Mouse (Mus musculus) midbrain, embryonic 11.5 days (tissue): ENCODE data around the gene Amer2. TPM values are rescaled to one million over a fixed set of nuclear protein-coding genes. Genes with fewer than 3 reads are reported as not detected.

Experiments
- ATAC-seq: fragments of 200-750 bp; cut with Nextera tagmentation; 2 replicates; pipeline ENCODE4 v1.8.0; 2017; ENCODE audit warnings: moderate TSS enrichment, moderate library complexity; ENCODE audit not compliant: low FRiP score
- DNase-seq: peaks from one replicate; pipeline ENCODE4 v3.0.0; 2015; ENCODE audit warnings: low spot score; ENCODE audit errors: missing footprints
- H3K27ac ChIP-seq: fragments of 300-500 bp; sonication (generic); 2 replicates; pipeline ENCODE4 v1.5.1; 2014; ENCODE audit warnings: low read depth, low read length
- H3K27me3 ChIP-seq: fragments of 300-500 bp; sonication (generic); 2 replicates; pipeline ENCODE4 v1.6.1; 2014; ENCODE audit warnings: mild to moderate bottlenecking, low read length, moderate library complexity, mixed read lengths; ENCODE audit not compliant: control insufficient read depth, insufficient read depth
- H3K36me3 ChIP-seq: fragments of 300-500 bp; sonication (generic); 2 replicates; pipeline ENCODE4 v1.6.1; 2014; ENCODE audit warnings: mild to moderate bottlenecking, low read length, moderate library complexity, mixed read lengths; ENCODE audit not compliant: control insufficient read depth, insufficient read depth
- H3K4me1 ChIP-seq: fragments of 300-500 bp; sonication (generic); 2 replicates; pipeline ENCODE4 v1.6.1; 2014; ENCODE audit warnings: low read length; ENCODE audit not compliant: control insufficient read depth, insufficient read depth
- H3K4me2 ChIP-seq: fragments of 300-500 bp; sonication (generic); 2 replicates; pipeline ENCODE4 v1.6.1; 2014; ENCODE audit warnings: mild to moderate bottlenecking, moderate library complexity
- H3K4me3 ChIP-seq: fragments of 300-500 bp; sonication (generic); 2 replicates; pipeline ENCODE4 v1.5.1; 2014; ENCODE audit warnings: low read depth, low read length
- H3K9ac ChIP-seq: fragments of 300-500 bp; sonication (generic); 2 replicates; pipeline ENCODE4 v1.6.1; 2014; ENCODE audit warnings: low read length
- H3K9me3 ChIP-seq: fragments of 300-500 bp; sonication (generic); 2 replicates; pipeline ENCODE4 v1.6.1; 2016; ENCODE audit warnings: low read length; ENCODE audit not compliant: control insufficient read depth
- WGBS: fragments of 180-500 bp; shearing (Covaris S2); extraction: QIAGEN DNeasy Blood & Tissue Kit; methylation state at CpG from one replicate; pipeline ENCODE4 v1.1.7; 2014; 5-methylcytosine and 5-hydroxymethylcytosine counted together
- polyA plus RNA-seq: library from polyadenylated mRNA; unstranded; fragments of >200 nt; fragmentation: Nextera tagmentation; extraction: Ambion mirVana; gene quantifications from 2 replicates; pipeline ENCODE4 v1.2.1, GENCODE M21; 2014

Amer2 gene
- polyA plus RNA-seq, 1 experiment from 2014 or later: 11.2 TPM

- Histone ChIP-seq H3K27me3 (no peaks in the 10 kb centered on the region), H3K4me2 (no peak overlapping the region), H3K4me1 (peaks cover 23% of the 10 kb centered on the region), H3K9ac (no peak overlapping the region), H3K36me3 (no peaks in the 10 kb centered on the region), H3K4me3 (no peak overlapping the region), H3K27ac (no peak overlapping the region), H3K9me3 (peaks cover 3% of the 10 kb centered on the region; the same call in 1 of the 2 replicates)
- no peak for ATAC-seq
- WGBS: 80% methylated on average over 2 of the region's 2 CpGs
- no peak for DNase-seq
Observed at GRCm38 (mm10) chr14:60405829-60406228, 32.8 kb downstream of the Amer2 start.

- Histone ChIP-seq H3K27me3 (no peaks in the 10 kb centered on the region), H3K4me1 (peaks cover 23% of the 10 kb centered on the region), H3K36me3 (no peaks in the 10 kb centered on the region), H3K9ac (no peak overlapping the region), H3K27ac (no peak overlapping the region), H3K4me2 (no peak overlapping the region), H3K4me3 (no peak overlapping the region), H3K9me3 (peaks cover 3% of the 10 kb centered on the region; the same call in 1 of the 2 replicates)
- DNase-seq (no peak), ATAC-seq (no peak)
- 89% methylated on average over 5 of the region's 5 CpGs for WGBS
Observed at GRCm38 (mm10) chr14:60406543-60406942, 33.5 kb downstream of the Amer2 start.

- no peaks in the 10 kb centered on the region for H3K27me3 ChIP-seq
- no peak overlapping the region for H3K4me2 ChIP-seq
- 89% methylated on average over 9 of the region's 9 CpGs for WGBS
- peaks cover 3% of the 10 kb centered on the region; the same call in 1 of the 2 replicates for H3K9me3 ChIP-seq
- no peak overlapping the region for H3K27ac ChIP-seq
- no peak overlapping the region for H3K4me3 ChIP-seq
- DNase-seq (no peak), ATAC-seq (no peak)
- H3K4me1 ChIP-seq: peaks cover 22% of the 10 kb centered on the region
- no peak overlapping the region for H3K9ac ChIP-seq
- no peaks in the 10 kb centered on the region for H3K36me3 ChIP-seq
Observed at GRCm38 (mm10) chr14:60407319-60407718, 34.3 kb downstream of the Amer2 start.

- no peak overlapping the region for H3K27ac ChIP-seq
- ATAC-seq (peak; percentile 79), DNase-seq (peak; percentile 87)
- WGBS: 39% methylated on average over 12 of the region's 12 CpGs
- H3K9me3 ChIP-seq: no peaks in the 10 kb centered on the region
- H3K9ac ChIP-seq: no peak overlapping the region
- H3K36me3 ChIP-seq: no peaks in the 10 kb centered on the region
- no peak overlapping the region for H3K4me3 ChIP-seq
- no peaks in the 10 kb centered on the region for H3K27me3 ChIP-seq
- peak overlapping the region; percentile 5; the same call in 1 of the 2 replicates for H3K4me2 ChIP-seq
- H3K4me1 ChIP-seq: peaks cover 15% of the 10 kb centered on the region
Observed at GRCm38 (mm10) chr14:60409702-60410491, 36.8 kb downstream of the Amer2 start.

GRCm38 (mm10) chr14:60411229-60411628, 38.2 kb downstream of the Amer2 start:
- Histone ChIP-seq H3K9ac (no peak overlapping the region), H3K9me3 (no peaks in the 10 kb centered on the region), H3K4me3 (no peak overlapping the region), H3K27ac (no peak overlapping the region), H3K4me1 (peaks cover 15% of the 10 kb centered on the region), H3K36me3 (no peaks in the 10 kb centered on the region), H3K4me2 (no peak overlapping the region), H3K27me3 (no peaks in the 10 kb centered on the region)
- ATAC-seq: no peak
- WGBS: 88% methylated on average over 6 of the region's 6 CpGs
- no peak for DNase-seq

GRCm38 (mm10) chr14:60414691-60415090, 41.6 kb downstream of the Amer2 start:
- Histone ChIP-seq H3K4me2 (no peak overlapping the region), H3K4me3 (no peak overlapping the region), H3K4me1 (peaks cover 11% of the 10 kb centered on the region), H3K27ac (no peak overlapping the region), H3K9me3 (no peaks in the 10 kb centered on the region), H3K36me3 (no peaks in the 10 kb centered on the region), H3K9ac (no peak overlapping the region), H3K27me3 (no peaks in the 10 kb centered on the region)
- WGBS: 84% methylated on average over 8 of the region's 8 CpGs
- no peak for DNase-seq
- ATAC-seq: no peak

- no peaks in the 10 kb centered on the region for H3K9me3 ChIP-seq
Observed at GRCm38 (mm10) chr14:60417924-60418323, 44.9 kb downstream of the Amer2 start.

GRCm38 (mm10) chr14:60422920-60423319, 49.9 kb downstream of the Amer2 start:
- no peak overlapping the region for H3K4me2 ChIP-seq
- H3K9me3 ChIP-seq: no peaks in the 10 kb centered on the region
- DNase-seq (no peak), ATAC-seq (no peak)
- no peak overlapping the region for H3K27ac ChIP-seq
- no peak overlapping the region for H3K4me3 ChIP-seq
- no peaks in the 10 kb centered on the region for H3K4me1 ChIP-seq
- H3K27me3 ChIP-seq: peaks cover under 1% of the 10 kb centered on the region; the same call in 1 of the 2 replicates
- no peaks in the 10 kb centered on the region for H3K36me3 ChIP-seq
- no peak overlapping the region for H3K9ac ChIP-seq
- WGBS: 98% methylated on average over 2 of the region's 2 CpGs

More at GRCm38 (mm10) chr14:60417924-60418323, 44.9 kb downstream of the Amer2 start:
- no peaks in the 10 kb centered on the region for H3K4me1 ChIP-seq
- no peaks in the 10 kb centered on the region for H3K27me3 ChIP-seq
- H3K4me2 ChIP-seq: no peak overlapping the region
- ATAC-seq: no peak
- H3K4me3 ChIP-seq: no peak overlapping the region
- H3K36me3 ChIP-seq: no peaks in the 10 kb centered on the region
- H3K27ac ChIP-seq: no peak overlapping the region
- 86% methylated on average over 5 of the region's 5 CpGs for WGBS
- no peak overlapping the region for H3K9ac ChIP-seq
- no peak for DNase-seq

GRCm38 (mm10) chr14:60424174-60424573, 51.1 kb downstream of the Amer2 start:
- peaks cover 4% of the 10 kb centered on the region; the same call in 1 of the 2 replicates for H3K27me3 ChIP-seq

More at GRCm38 (mm10) chr14:60424174-60424573, 51.1 kb downstream of the Amer2 start:
- H3K9ac ChIP-seq: no peak overlapping the region
- H3K4me1 ChIP-seq: peaks cover 4% of the 10 kb centered on the region; the same call in 1 of the 2 replicates
- no peak overlapping the region for H3K27ac ChIP-seq
- H3K9me3 ChIP-seq: no peaks in the 10 kb centered on the region
- DNase-seq (no peak), ATAC-seq (no peak)
- WGBS: 84% methylated on average over 3 of the region's 3 CpGs
- H3K4me2 ChIP-seq: no peak overlapping the region
- H3K4me3 ChIP-seq: no peak overlapping the region
- H3K36me3 ChIP-seq: no peaks in the 10 kb centered on the region
